Mouse (Mus musculus) kidney, embryonic 15.5 days (tissue): Measurements from ENCODE around the gene Pea15a. TPM values are rescaled to one million over a fixed set of nuclear protein-coding genes. Genes with fewer than 3 reads are reported as not detected.
"Not testable (repeated sequence)": the region's sequence is repeated elsewhere in the genome, so short reads cannot be mapped to it uniquely, and the experiment has no call there.

ENCODE experiments used
- ATAC-seq: fragments of 200-750 bp; cut with Nextera tagmentation; replicated peaks from 2 replicates; pipeline ENCODE4 v1.8.0; 2017; ENCODE audit warnings: moderate TSS enrichment; ENCODE audit not compliant: low FRiP score
- H3K27ac ChIP-seq: fragments of 300-500 bp; sonication (generic); 2 replicates; pipeline ENCODE4 v1.5.1; 2015; ENCODE audit warnings: mild to moderate bottlenecking, inconsistent platforms
- H3K27me3 ChIP-seq: fragments of 300-500 bp; sonication (generic); 2 replicates; pipeline ENCODE4 v1.6.1; 2015; ENCODE audit warnings: inconsistent platforms
- H3K36me3 ChIP-seq: fragments of 300-500 bp; sonication (generic); 2 replicates; pipeline ENCODE4 v1.6.1; 2015; ENCODE audit warnings: inconsistent platforms
- H3K4me1 ChIP-seq: fragments of 300-500 bp; sonication (generic); 2 replicates; pipeline ENCODE4 v1.6.1; 2015; ENCODE audit warnings: inconsistent platforms
- H3K4me2 ChIP-seq: fragments of 300-500 bp; sonication (generic); 2 replicates; pipeline ENCODE4 v1.6.1; 2015; ENCODE audit warnings: moderate library complexity, mild to moderate bottlenecking, inconsistent platforms
- H3K4me3 ChIP-seq: fragments of 300-500 bp; sonication (generic); replicated peaks from 2 replicates; pipeline ENCODE4 v1.5.1; 2015; ENCODE audit warnings: mild to moderate bottlenecking, inconsistent platforms
- H3K9ac ChIP-seq: fragments of 300-500 bp; sonication (generic); 2 replicates; pipeline ENCODE4 v1.6.1; 2015; ENCODE audit warnings: mild to moderate bottlenecking, inconsistent platforms
- H3K9me3 ChIP-seq: fragments of 300-500 bp; sonication (generic); replicated peaks from 2 replicates; pipeline ENCODE4 v1.6.1; 2016; ENCODE audit warnings: inconsistent platforms
- WGBS: fragments of 180-500 bp; shearing (Covaris S2); methylation state at CpG from one replicate; pipeline ENCODE4 v1.1.7; 2015; ENCODE audit warnings: mixed read lengths; 5-methylcytosine and 5-hydroxymethylcytosine counted together
- polyA plus RNA-seq: library from polyadenylated mRNA; unstranded; fragments of >200 nt; fragmentation: Nextera tagmentation; extraction: Ambion mirVana; gene quantifications from 2 replicates; pipeline ENCODE4 v1.2.1, GENCODE M21; 2015

The Pea15a gene
- 107 and 124 TPM in 2 replicates for polyA plus RNA-seq

DNA sequence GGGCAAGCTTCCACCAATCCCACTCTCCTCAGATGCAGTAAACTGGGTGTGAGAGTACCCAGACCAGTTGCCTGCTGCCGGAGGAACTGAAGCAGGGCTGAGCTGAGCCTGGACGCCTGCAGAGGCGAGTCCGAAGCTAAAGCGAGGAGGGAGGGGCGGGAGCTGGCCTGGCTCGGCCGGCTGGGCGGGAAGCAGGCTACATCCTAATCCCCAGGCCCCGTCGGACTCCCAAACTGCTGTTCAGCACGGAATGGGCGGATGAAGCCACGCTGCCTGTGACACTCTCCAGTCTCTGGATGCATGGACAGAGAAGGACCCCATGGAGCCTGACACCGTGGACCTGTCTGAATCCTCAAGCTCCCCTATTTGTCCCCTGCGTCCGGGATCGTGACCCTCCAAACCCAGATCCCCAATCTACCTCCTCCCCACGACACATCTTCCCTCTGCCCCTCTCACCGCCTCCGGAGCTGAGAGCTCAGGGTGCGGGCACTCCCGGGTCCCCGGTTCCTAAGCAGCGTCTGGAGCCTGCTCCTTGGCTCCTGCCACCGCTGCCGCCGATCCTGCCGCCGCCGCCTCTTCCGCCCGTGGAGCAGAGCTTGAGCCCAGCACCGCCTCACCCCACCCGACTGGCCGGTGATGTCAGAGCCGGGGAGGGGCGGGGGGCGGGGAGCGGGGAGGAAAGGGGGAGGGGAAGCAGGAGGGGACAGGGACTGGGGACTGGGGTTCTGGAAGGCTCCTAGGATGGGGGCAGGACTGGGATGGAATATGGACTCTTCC is at the start of gene Pea15a:
Pea15a (minus strand) TSS at position 664 of the 777 bp plus-strand sequence.
- peak; percentile 79 for ATAC-seq

GRCm38 (mm10) chr1:172247679-172248078 is 41.1 kb upstream of the Pea15a start:
- Histone ChIP-seq H3K36me3 (no peaks in the 10 kb centered on the region), H3K27ac (no peak overlapping the region), H3K9ac (no peak overlapping the region), H3K4me3 (no peak overlapping the region), H3K9me3 (no peaks in the 10 kb centered on the region), H3K4me1 (peaks cover 11% of the 10 kb centered on the region), H3K27me3 (peaks cover 15% of the 10 kb centered on the region), H3K4me2 (no peak overlapping the region)
- ATAC-seq, result peak; percentile 57
- WGBS, result 36% methylated on average over 2 of the region's 2 CpGs

More for the DNA sequence above, at the start of gene Pea15a:
- Histone ChIP-seq H3K9me3 (no peaks in the 10 kb centered on the region), H3K4me3 (peak within 1 kb of the TSS; percentile 63), H3K36me3 (peaks cover 7% of the 10 kb centered on the region), H3K27me3 (no peaks in the 10 kb centered on the region), H3K27ac (peak within 1 kb of the TSS; percentile 87), H3K4me2 (peak within 1 kb of the TSS; percentile 64), H3K9ac (peak within 1 kb of the TSS; percentile 69), H3K4me1 (peaks cover 62% of the 10 kb centered on the region)
- WGBS, result under 1% methylated on average over 40 of the region's 40 CpGs

- H3K4me3 ChIP-seq, result no peak overlapping the region
- no peak overlapping the region for H3K4me2 ChIP-seq
- no peak overlapping the region for H3K9ac ChIP-seq
- no peaks in the 10 kb centered on the region for H3K36me3 ChIP-seq
- no peak for ATAC-seq
- peaks cover 15% of the 10 kb centered on the region for H3K27me3 ChIP-seq
- no peaks in the 10 kb centered on the region for H3K9me3 ChIP-seq
- H3K27ac ChIP-seq, result no peak overlapping the region
- 62% methylated on average over 4 of the region's 4 CpGs for WGBS
- H3K4me1 ChIP-seq, result peaks cover 11% of the 10 kb centered on the region
Observed at GRCm38 (mm10) chr1:172247216-172247615, 40.6 kb upstream of the Pea15a start.

GRCm38 (mm10) chr1:172244645-172245044 is 38.0 kb upstream of the Pea15a start:
- H3K9me3 ChIP-seq, ATAC-seq, H3K9ac ChIP-seq, H3K36me3 ChIP-seq, H3K27ac ChIP-seq: not testable (repeated sequence)
- peak overlapping the region; percentile 34; the same call in 1 of the 2 replicates for H3K4me2 ChIP-seq
- H3K4me3 ChIP-seq, result 0 out of 2 replicates have a peak overlapping the region, but pooled peaks have one; percentile 6
- H3K4me1 ChIP-seq, result peaks cover 25% of the 10 kb centered on the region
- 43% methylated on average over 23 of the region's 23 CpGs for WGBS
- peaks cover 15% of the 10 kb centered on the region for H3K27me3 ChIP-seq

GRCm38 (mm10) chr1:172243547-172244205 is 37.1 kb upstream of the Pea15a start:
- peak overlapping the region; percentile 34; the same call in 1 of the 2 replicates for H3K4me2 ChIP-seq
- 26% methylated on average over 16 of the region's 16 CpGs for WGBS
- H3K9me3 ChIP-seq, result no peaks in the 10 kb centered on the region

GRCm38 (mm10) chr1:172242401-172242800 is 35.8 kb upstream of the Pea15a start:
- ATAC-seq, result peak; percentile 70
- WGBS, result 46% methylated on average over 2 of the region's 2 CpGs

More at GRCm38 (mm10) chr1:172243547-172244205, 37.1 kb upstream of the Pea15a start:
- Histone ChIP-seq H3K36me3 (no peaks in the 10 kb centered on the region), H3K27me3 (peaks cover 15% of the 10 kb centered on the region), H3K27ac (0 out of 2 replicates have a peak overlapping the region, but pooled peaks have one; percentile 57), H3K4me1 (peaks cover 25% of the 10 kb centered on the region), H3K9ac (no peak overlapping the region), H3K4me3 (no peak overlapping the region)
- ATAC-seq, result no peak

DNA sequence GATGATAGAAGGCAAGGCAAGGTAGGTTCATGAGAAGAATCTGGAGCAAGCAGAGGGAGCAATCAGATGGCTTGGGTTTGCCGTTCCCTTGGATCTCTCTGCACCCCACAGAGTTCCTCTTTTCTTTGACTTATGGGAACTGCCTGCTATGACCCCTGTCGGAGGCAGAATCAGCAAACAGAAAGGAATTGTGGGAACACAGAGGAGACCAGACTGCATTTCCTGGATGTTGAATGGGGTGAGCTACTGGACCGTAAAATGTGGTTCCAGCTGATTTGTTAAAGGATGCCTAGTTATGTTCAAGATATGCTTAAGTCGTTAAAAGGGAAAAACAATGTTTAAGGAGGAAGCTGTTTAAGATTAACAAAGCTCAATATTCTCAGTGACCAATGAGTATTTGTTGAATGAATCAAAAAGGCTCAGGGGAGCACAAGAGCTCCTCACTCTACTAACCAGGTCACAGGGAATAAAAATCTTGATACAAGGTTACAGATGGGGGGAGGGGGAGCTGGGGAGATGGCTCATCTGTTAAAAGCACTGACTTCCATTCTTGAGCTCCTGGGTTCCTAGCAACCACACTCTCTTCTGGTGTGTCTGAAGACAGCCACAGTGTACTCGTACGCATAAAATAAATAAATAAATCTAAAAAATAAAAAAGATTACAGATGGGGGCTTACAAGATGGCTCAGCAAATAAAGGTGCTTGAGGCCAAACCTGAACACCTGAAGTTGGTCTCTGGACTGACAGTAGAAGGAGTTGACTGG is 34.5 kb upstream of the Pea15a start:
- peak; percentile 23; the same call in 1 of the 2 replicates for ATAC-seq
- Histone ChIP-seq H3K27me3 (peaks cover 15% of the 10 kb centered on the region), H3K4me2 (no peak overlapping the region), H3K9me3 (no peaks in the 10 kb centered on the region), H3K9ac (no peak overlapping the region), H3K4me3 (no peak overlapping the region), H3K4me1 (peaks cover 25% of the 10 kb centered on the region), H3K27ac (peak overlapping the region; percentile 76), H3K36me3 (no peaks in the 10 kb centered on the region)
- 42% methylated on average over 6 of the region's 6 CpGs for WGBS

More at GRCm38 (mm10) chr1:172242401-172242800, 35.8 kb upstream of the Pea15a start:
- H3K9me3 ChIP-seq, result no peaks in the 10 kb centered on the region
- H3K4me1 ChIP-seq, result peaks cover 25% of the 10 kb centered on the region
- H3K27me3 ChIP-seq, result peaks cover 15% of the 10 kb centered on the region
- no peaks in the 10 kb centered on the region for H3K36me3 ChIP-seq
- peak overlapping the region; percentile 57 for H3K27ac ChIP-seq
- no peak overlapping the region for H3K4me3 ChIP-seq
- no peak overlapping the region for H3K4me2 ChIP-seq
- H3K9ac ChIP-seq, result no peak overlapping the region

DNA sequence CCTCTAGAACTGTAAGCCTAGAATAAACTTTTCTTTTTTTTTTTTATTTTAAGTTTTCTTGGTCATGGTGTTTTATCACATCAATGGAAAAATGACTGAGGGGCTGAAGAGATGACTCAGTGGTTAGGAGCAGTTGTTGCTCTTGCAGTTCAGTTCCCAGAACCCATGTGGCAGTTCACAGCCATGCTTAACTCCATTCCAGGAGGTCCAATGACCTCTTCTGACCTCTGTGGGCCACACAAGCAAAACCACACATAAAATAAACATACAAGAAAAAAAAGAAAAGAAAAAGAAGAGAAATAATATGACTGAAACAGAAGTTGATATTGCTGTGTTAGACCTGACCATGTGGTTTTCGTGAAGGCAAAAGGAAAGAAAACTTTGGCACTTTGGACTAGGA is 22.6 kb upstream of the Pea15a start:
- ATAC-seq, result no peak
- Histone ChIP-seq H3K36me3 (no peaks in the 10 kb centered on the region), H3K4me2 (no peak overlapping the region), H3K9ac (no peak overlapping the region), H3K9me3 (no peaks in the 10 kb centered on the region), H3K27me3 (no peaks in the 10 kb centered on the region), H3K4me3 (no peak overlapping the region), H3K4me1 (no peaks in the 10 kb centered on the region), H3K27ac (no peak overlapping the region)
- 79% methylated on average over 1 of the region's 1 CpGs for WGBS

GRCm38 (mm10) chr1:172228209-172228608 is 21.6 kb upstream of the Pea15a start:
- Histone ChIP-seq H3K9me3 (no peaks in the 10 kb centered on the region), H3K4me1 (no peaks in the 10 kb centered on the region), H3K27me3 (no peaks in the 10 kb centered on the region), H3K27ac (no peak overlapping the region), H3K4me2 (no peak overlapping the region), H3K4me3 (no peak overlapping the region), H3K9ac (no peak overlapping the region), H3K36me3 (no peaks in the 10 kb centered on the region)
- 79% methylated on average over 2 of the region's 2 CpGs for WGBS
- ATAC-seq, result no peak

DNA sequence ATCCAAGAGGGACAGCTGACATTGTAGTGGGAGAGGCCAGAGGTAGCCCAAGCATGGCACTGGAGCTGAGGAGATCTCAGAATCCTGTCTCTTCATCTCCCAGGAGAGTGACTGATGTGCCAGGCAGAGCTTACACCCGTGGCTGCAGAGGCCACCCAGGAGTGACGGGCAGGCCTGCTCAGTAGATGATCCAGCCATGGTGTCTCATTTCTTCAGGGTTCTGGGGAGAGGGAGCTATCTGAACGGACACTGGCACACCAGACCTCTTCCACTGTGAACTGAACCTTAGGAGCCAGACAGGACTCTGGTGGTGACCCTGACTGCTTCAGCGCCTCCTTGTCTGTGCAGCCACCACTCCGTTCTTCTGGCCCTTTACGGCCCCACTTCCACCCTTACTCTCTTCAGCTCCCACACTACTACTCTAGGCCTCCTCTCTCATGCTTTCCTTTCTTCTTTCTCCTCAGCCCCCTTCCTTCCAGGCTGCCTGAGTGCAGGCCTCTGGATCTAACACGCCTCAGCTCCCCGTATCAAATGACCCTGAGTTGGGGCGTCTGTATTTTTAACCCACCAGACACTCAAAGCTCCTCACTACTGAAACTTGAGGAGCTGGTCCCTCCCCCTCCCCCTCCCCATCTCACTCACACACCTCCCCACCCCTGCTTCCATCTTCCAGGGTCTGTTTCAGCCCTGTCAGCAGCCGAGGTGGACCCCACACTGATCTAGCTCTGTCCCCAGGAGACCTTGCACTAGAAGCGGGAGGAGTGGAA is 14.9 kb upstream of the Pea15a start:
- 19% methylated on average over 11 of the region's 11 CpGs for WGBS

DNA sequence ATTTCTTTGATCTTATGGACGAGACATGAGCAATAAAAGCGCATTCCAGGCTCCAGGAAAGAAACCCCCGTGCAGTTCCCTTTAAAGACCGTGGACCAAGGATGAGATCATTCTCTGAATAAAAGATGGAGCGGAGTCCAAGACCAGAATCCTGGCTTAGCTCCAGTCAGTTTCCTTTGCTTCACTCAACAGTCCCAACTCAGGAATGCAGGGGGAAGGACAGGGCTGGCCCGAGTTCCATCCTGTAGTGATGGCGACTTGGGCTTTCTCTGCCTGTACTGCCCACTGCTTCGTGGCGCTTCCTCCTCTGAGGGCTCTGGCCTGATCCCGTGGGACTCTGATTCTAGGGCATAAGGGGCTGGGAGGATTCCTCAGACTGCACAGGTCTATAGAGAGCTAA is 13.8 kb upstream of the Pea15a start:
- peak; percentile 19; the same call in 1 of the 2 replicates for ATAC-seq
- Histone ChIP-seq H3K27ac (peak overlapping the region; percentile 85), H3K4me3 (no peak overlapping the region), H3K9me3 (no peaks in the 10 kb centered on the region), H3K27me3 (no peaks in the 10 kb centered on the region), H3K4me1 (peaks cover 56% of the 10 kb centered on the region), H3K4me2 (no peak overlapping the region; the same call in 1 of the 2 replicates), H3K36me3 (no peaks in the 10 kb centered on the region), H3K9ac (no peak overlapping the region)
- 43% methylated on average over 10 of the region's 10 CpGs for WGBS

More for the DNA sequence above, 14.9 kb upstream of the Pea15a start:
- Histone ChIP-seq H3K4me1 (peaks cover 56% of the 10 kb centered on the region), H3K27ac (peak overlapping the region; percentile 85), H3K4me3 (no peak overlapping the region), H3K9ac (no peak overlapping the region), H3K36me3 (no peaks in the 10 kb centered on the region), H3K27me3 (no peaks in the 10 kb centered on the region), H3K9me3 (no peaks in the 10 kb centered on the region), H3K4me2 (no peak overlapping the region)
- ATAC-seq, result peak; percentile 68
